Mouse (Mus musculus) forebrain, postnatal 0 days (tissue): ENCODE data around the gene Tmem38b. TPM values are rescaled to one million over a fixed set of nuclear protein-coding genes. Genes with fewer than 3 reads are reported as not detected.

Source experiments
- ATAC-seq: fragments of 200-750 bp; cut with Nextera tagmentation; 2 replicates; pipeline ENCODE4 v1.8.0; 2017; ENCODE audit warnings: mild to moderate bottlenecking, moderate library complexity
- DNase-seq: peaks from one replicate; pipeline ENCODE4 v3.0.0-alpha.2; 2015
- H3K27ac ChIP-seq: fragments of 300-500 bp; sonication (generic); 2 replicates; pipeline ENCODE4 v1.5.1; 2014; ENCODE audit warnings: low read depth, mild to moderate bottlenecking, antibody characterized with exemption, low read length, moderate library complexity, mixed read lengths
- H3K27me3 ChIP-seq: fragments of 300-500 bp; sonication (generic); 2 replicates; pipeline ENCODE4 v1.6.1; 2014; ENCODE audit warnings: mild to moderate bottlenecking, low read length, mixed read lengths; ENCODE audit not compliant: insufficient read depth
- H3K36me3 ChIP-seq: fragments of 300-500 bp; sonication (generic); 2 replicates; pipeline ENCODE4 v1.6.1; 2014; ENCODE audit warnings: mild to moderate bottlenecking, moderate library complexity; ENCODE audit not compliant: insufficient read depth
- H3K4me1 ChIP-seq: fragments of 300-500 bp; sonication (generic); 2 replicates; pipeline ENCODE4 v1.6.1; 2014; ENCODE audit warnings: antibody characterized with exemption; ENCODE audit not compliant: insufficient read depth
- H3K4me2 ChIP-seq: fragments of 300-500 bp; sonication (generic); 2 replicates; pipeline ENCODE4 v1.6.1; 2014; ENCODE audit warnings: low read depth, mild to moderate bottlenecking, moderate library complexity
- H3K4me3 ChIP-seq: fragments of 300-500 bp; sonication (generic); 2 replicates; pipeline ENCODE4 v1.5.1; 2014; ENCODE audit warnings: low read depth, low read length, mixed read lengths
- H3K9ac ChIP-seq: fragments of 300-500 bp; sonication (generic); 2 replicates; pipeline ENCODE4 v1.6.1; 2014; ENCODE audit warnings: mild to moderate bottlenecking
- H3K9me3 ChIP-seq: fragments of 300-500 bp; sonication (generic); 2 replicates; pipeline ENCODE4 v1.6.1; 2016; ENCODE audit warnings: low read length
- CTCF ChIP-seq: sonication (generic); IDR thresholded peaks from 2 replicates; pipeline ENCODE4 v1.5.1; 2016; ENCODE audit warnings: antibody characterized with exemption, control low read depth, low read depth
- WGBS: fragments of 180-500 bp; shearing (Covaris S2); extraction: QIAGEN DNeasy Blood & Tissue Kit; methylation state at CpG from one replicate; pipeline ENCODE4 v1.1.7; 2014; 5-methylcytosine and 5-hydroxymethylcytosine counted together
- polyA plus RNA-seq: library from polyadenylated mRNA; unstranded; fragments of >200 nt; fragmentation: Nextera tagmentation; extraction: Ambion mirVana; gene quantifications from 2 replicates; pipeline ENCODE4 v1.2.1, GENCODE M21; 2015
- total RNA-seq: library from RNA; depleted of rRNA; stranded (reverse); fragments of >200 nt; gene quantifications from 2 replicates; pipeline ENCODE4 v1.2.3, GENCODE M21; 2014; rRNA removed

Gene Tmem38b
- total and polyA plus RNA-seq, 2 experiments from 2014 or later: 4.3 to 5.4 TPM

DNA sequence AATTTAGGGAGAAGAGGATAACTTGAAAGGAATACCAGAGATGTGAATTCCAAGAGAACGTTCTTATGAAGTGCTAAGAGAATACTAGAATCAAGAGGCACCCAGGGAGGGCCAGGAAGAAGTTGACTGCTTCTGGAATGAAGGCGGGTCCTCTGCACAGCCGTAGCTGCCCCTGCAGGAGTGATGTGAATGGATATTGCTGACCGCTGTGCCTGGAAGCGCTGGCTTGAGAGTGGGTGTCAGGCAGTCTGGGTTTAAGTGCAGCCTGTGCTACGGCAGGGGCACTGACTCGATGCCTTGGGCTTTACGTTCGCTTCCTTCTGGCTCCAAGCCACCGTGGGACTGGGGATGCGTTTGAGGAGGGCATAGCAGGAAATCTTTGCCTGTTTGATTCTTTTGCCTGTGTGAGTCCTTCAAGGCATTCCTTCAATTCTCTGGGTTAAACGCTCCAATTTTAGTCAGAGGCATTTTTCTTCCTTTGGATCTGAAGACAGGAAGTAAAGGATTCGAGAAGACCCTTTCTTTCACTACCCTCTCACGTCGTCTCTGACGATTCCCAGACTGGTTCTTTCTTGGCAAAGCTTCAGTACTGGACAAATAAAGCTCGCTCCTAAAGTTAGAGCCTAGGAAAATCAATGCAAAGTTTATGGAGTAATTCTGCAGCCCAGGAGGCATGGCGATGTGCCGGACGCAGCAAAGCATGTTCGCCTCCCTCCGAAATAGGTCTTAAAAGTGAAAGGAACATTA, 60.7 kb downstream of the Tmem38b start:
- H3K27me3 ChIP-seq: no peaks in the 10 kb centered on the region
- no peak overlapping the region for H3K27ac ChIP-seq
- H3K4me1 ChIP-seq: no peaks in the 10 kb centered on the region
- H3K4me2 ChIP-seq: peak overlapping the region; percentile 15; the same call in 1 of the 2 replicates
- no peak overlapping the region for H3K9ac ChIP-seq
- 38% methylated on average over 22 of the region's 22 CpGs for WGBS
- H3K36me3 ChIP-seq: no peaks in the 10 kb centered on the region
- no peak for TF ChIP-seq CTCF
- no peaks in the 10 kb centered on the region for H3K9me3 ChIP-seq
- DNase-seq (no peak), ATAC-seq (no peak)
- no peak overlapping the region for H3K4me3 ChIP-seq

DNA sequence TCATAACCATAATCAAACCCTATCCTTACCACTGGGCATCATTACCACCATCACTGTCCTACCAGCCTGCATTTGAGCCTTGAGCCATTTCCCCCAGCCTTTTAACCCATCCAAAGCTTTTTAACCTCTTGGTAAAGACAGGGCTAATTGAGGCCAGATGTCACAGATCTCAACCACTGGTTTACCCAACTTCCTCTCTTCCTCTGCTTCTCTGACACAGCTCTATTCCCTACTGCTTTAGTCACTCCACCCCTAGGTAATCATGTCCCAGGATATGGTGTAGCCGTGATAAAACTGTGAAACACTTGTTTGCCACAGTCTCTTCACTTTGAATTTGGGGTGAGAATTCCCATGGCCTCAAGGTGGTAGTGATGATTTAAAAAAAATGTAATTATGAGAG, 69.5 kb downstream of the Tmem38b start:
- 76% methylated on average over 1 of the region's 1 CpGs for WGBS
- Histone ChIP-seq H3K27ac (no peak overlapping the region), H3K27me3 (no peaks in the 10 kb centered on the region), H3K4me3 (no peak overlapping the region), H3K36me3 (no peaks in the 10 kb centered on the region), H3K9me3 (no peaks in the 10 kb centered on the region), H3K4me2 (no peak overlapping the region), H3K4me1 (no peaks in the 10 kb centered on the region), H3K9ac (no peak overlapping the region)
- no peak for DNase-seq
- no peak for ATAC-seq
- no peak for TF ChIP-seq CTCF

DNA sequence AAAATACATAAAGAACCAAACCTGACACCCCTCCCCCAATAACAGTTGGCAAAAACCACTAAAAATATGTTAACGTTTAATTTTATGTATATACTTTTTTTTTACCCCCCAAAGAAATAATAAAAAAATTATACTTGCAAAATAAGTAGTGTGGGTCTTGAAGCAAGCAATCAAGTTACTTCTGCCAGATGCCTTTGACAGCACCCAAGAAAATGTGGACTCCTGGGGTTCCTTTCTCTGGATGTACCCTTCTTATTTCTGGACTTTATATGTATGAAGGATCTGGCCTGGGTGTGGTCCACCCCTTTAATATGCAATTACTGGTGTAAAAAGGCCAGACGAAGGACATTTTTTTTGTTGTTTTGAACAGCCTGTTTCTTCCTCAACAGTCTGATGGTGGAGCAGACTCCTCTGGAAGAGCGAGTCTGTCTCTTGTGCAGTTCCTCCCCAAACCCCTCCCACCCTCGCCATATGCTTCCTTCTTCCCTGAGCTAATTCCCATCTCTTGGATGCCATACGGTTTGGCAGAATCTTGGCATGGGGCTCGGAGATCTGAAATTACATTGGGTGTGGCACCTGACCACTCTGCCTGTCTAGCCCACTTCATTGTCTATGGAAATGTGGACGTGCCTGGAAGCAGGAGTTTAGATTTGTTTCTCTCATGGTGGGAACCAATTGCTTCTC, 70.4 kb downstream of the Tmem38b start:
- H3K9me3 ChIP-seq: no peaks in the 10 kb centered on the region
- DNase-seq: peak; percentile 81
- no peaks in the 10 kb centered on the region for H3K27me3 ChIP-seq
- H3K4me1 ChIP-seq: no peaks in the 10 kb centered on the region
- WGBS: 51% methylated on average over 7 of the region's 7 CpGs
- peak; percentile 87 for ATAC-seq
- TF ChIP-seq CTCF: no peak
- H3K4me2 ChIP-seq: no peak overlapping the region
- no peaks in the 10 kb centered on the region for H3K36me3 ChIP-seq
- H3K27ac ChIP-seq: peak overlapping the region; percentile 54; the same call in 1 of the 2 replicates
- H3K9ac ChIP-seq: no peak overlapping the region
- no peak overlapping the region for H3K4me3 ChIP-seq

DNA sequence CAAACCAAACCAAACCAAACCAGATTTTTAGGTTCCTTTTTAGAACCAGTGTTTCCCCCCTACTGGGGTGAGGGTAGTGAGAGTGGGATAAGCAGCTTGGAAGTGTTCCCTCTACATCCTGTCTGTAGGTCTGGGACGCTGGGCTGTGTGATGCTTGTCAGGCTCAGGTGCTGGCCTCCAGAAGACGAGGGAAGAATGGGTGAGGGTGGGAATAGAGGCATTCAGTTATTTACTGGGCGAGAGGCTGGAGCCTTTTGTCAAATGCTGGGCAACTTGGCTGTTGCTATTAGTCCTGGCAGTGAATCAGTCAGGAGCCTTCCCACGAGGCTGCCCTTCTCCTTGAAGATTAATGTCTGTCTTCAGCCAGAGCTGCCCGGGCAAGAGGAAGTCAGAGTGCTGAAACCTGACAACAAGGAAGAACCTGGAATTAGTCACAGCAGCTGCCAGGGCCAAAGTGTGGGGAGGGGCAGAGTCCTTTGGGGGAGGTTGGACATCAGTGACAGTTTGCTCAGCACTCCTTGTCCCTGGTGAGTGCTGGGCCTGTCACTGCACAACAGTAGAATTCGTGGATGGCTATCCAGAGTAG, 74.6 kb downstream of the Tmem38b start:
- Histone ChIP-seq H3K27ac (no peak overlapping the region), H3K9ac (no peak overlapping the region), H3K27me3 (no peaks in the 10 kb centered on the region), H3K4me1 (no peaks in the 10 kb centered on the region), H3K4me3 (no peak overlapping the region), H3K4me2 (no peak overlapping the region), H3K36me3 (no peaks in the 10 kb centered on the region), H3K9me3 (no peaks in the 10 kb centered on the region)
- 49% methylated on average over 6 of the region's 6 CpGs for WGBS
- DNase-seq (no peak), ATAC-seq (no peak)
- TF ChIP-seq CTCF: no peak

DNA sequence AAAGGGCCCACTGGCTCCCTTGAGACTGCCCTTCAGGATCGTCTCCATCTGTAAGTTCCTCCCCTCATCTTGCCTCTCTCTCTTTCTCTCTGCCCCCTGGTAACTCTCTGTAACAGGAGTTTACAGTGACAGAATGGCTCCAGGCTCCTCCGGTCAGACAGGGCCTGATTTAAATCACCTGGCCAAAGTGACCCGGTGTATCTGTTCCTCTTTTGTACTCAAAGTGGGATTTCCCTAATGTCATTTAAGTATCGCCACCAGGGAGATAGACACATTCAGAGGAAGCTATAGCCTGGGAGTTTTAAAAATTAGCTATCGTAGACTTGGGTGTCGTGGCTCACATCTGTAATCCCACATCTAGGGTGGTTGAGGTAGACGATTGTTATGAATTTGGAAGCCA, 78.5 kb downstream of the Tmem38b start:
- TF ChIP-seq CTCF: no peak
- no peaks in the 10 kb centered on the region for H3K27me3 ChIP-seq
- H3K4me2 ChIP-seq: no peak overlapping the region
- H3K27ac ChIP-seq: no peak overlapping the region
- 91% methylated on average over 7 of the region's 7 CpGs for WGBS
- ATAC-seq (no peak), DNase-seq (no peak)
- no peaks in the 10 kb centered on the region for H3K9me3 ChIP-seq
- H3K4me1 ChIP-seq: no peaks in the 10 kb centered on the region
- H3K4me3 ChIP-seq: no peak overlapping the region
- H3K9ac ChIP-seq: no peak overlapping the region
- H3K36me3 ChIP-seq: no peaks in the 10 kb centered on the region

DNA sequence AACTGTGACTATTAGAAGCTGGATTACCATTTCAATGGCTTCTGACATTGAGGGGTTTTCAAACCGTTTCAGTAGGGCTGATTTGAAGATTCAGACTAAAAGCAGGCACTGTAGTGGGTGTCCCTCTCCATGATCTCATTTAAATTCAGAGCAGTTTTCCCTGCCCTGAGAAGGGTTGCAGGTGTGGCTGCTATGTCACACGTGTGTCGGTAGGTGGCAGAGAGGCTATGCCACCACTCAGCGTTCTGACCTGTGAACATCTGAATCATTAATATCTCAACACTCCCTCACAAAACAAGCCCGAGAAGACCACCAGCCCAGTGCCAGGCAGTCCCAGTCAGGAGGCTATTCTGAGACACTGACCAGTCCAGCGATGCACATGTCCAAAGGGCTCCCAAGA, 79.7 kb downstream of the Tmem38b start:
- peak; percentile 39; the same call in 1 of the 2 replicates for TF ChIP-seq CTCF
- DNase-seq: no peak
- Histone ChIP-seq H3K36me3 (no peaks in the 10 kb centered on the region), H3K4me2 (no peak overlapping the region), H3K4me3 (no peak overlapping the region), H3K27me3 (no peaks in the 10 kb centered on the region), H3K9ac (no peak overlapping the region), H3K4me1 (no peaks in the 10 kb centered on the region), H3K9me3 (no peaks in the 10 kb centered on the region), H3K27ac (no peak overlapping the region)
- 36% methylated on average over 6 of the region's 6 CpGs for WGBS
- no peak; the same call in 1 of the 2 replicates for ATAC-seq

DNA sequence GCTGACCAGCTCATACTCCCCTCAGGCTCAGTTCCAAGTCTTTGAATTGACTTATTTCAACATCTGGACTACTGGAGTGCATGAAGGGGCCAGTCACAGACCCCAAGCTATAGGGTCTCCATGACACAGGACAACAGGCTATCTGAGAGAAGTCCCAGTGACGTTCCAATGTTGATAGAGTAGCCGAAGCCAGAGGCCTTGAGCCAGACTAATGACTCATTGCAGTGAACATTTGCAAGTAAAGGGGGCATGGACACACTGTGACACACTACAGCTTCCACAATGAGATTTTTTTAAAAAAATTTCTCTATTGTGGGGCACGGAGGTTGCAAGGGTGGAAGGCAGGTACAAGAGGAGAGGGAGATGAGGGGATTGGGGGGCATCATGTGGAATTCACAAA, 81.2 kb downstream of the Tmem38b start:
- Histone ChIP-seq H3K9ac (no peak overlapping the region), H3K36me3 (no peaks in the 10 kb centered on the region), H3K9me3 (no peaks in the 10 kb centered on the region), H3K27ac (no peak overlapping the region), H3K4me1 (no peaks in the 10 kb centered on the region), H3K4me3 (no peak overlapping the region), H3K4me2 (no peak overlapping the region), H3K27me3 (no peaks in the 10 kb centered on the region)
- ATAC-seq (no peak), DNase-seq (no peak)
- no peak for TF ChIP-seq CTCF
- 86% methylated on average over 3 of the region's 3 CpGs for WGBS

Other genes starting within 250 kb of the Tmem38b start
- gene Fsd1l, start 194.6 kb upstream of the Tmem38b start, total RNA-seq: 45.2 and 48.8 TPM in 2 replicates
- gene Fsd1l, start 194.6 kb upstream of the Tmem38b start, polyA plus RNA-seq: 10.3 and 17.9 TPM in 2 replicates
- gene Fktn, start 112.0 kb upstream of the Tmem38b start, total RNA-seq: 10.1 and 14.6 TPM in 2 replicates
- 6.6 and 14.8 TPM in 2 replicates for gene Fktn, start 112.0 kb upstream of the Tmem38b start, polyA plus RNA-seq
- gene Tal2, start 46.3 kb upstream of the Tmem38b start, total RNA-seq: 0.23 and 0.62 TPM in 2 replicates
- gene Tal2, start 46.3 kb upstream of the Tmem38b start, polyA plus RNA-seq: 0.11 and 0.23 TPM in 2 replicates